Mouse (Mus musculus): ENCODE results near the gene Srpx2. TPM values are rescaled to one million over a fixed set of nuclear protein-coding genes. Genes with fewer than 3 reads are reported as not detected.

The Srpx2 gene
- total RNA-seq, 2 experiments from 2014 or later: 2.8 to 3.1 TPM

Other genes with a start within 250 kb of the Srpx2 start
- 1 to 10 TPM; 7.2 to 8.5 TPM for gene Pcdh19, start 219.4 kb upstream of the Srpx2 start, total RNA-seq (2021)
- gene Tnmd, start 57.4 kb upstream of the Srpx2 start, total RNA-seq (2021): under 1 TPM in 1 of 2 experiments, not detected in 1; 0.53 TPM
- 10 to 100 TPM; 27.0 to 27.6 TPM for gene Tspan6, start 10.0 kb upstream of the Srpx2 start, total RNA-seq (2021)
- 10 to 100 TPM; 11.3 to 14.7 TPM for gene Sytl4, start 73.4 kb downstream of the Srpx2 start, total RNA-seq (2021)
- gene Cstf2, start 150.8 kb downstream of the Srpx2 start, total RNA-seq (2021): 10 to 100 TPM; 34.1 to 40.9 TPM

Measured in adrenal gland, postnatal 36 days (tissue).